Mouse (Mus musculus) intestine, embryonic 14.5 days (tissue): ENCODE results near the gene Podn. TPM values are rescaled to one million over a fixed set of nuclear protein-coding genes. Genes with fewer than 3 reads are reported as not detected.

Experiments
- ATAC-seq: fragments of 200-750 bp; cut with Nextera tagmentation; replicated peaks from 2 replicates; pipeline ENCODE4 v1.8.0; 2017; ENCODE audit warnings: low read depth, moderate number of reproducible peaks, moderate TSS enrichment, moderate library complexity; ENCODE audit not compliant: low FRiP score, low TSS enrichment
- DNase-seq: peaks from one replicate; pipeline ENCODE4 v3.0.0-alpha.2; 2018; ENCODE audit warnings: low spot score
- H3K27ac ChIP-seq: fragments of 300-500 bp; sonication (generic); 2 replicates; pipeline ENCODE4 v1.5.1; 2014; ENCODE audit warnings: low read depth, mild to moderate bottlenecking, control low read depth
- H3K27me3 ChIP-seq: fragments of 300-500 bp; sonication (generic); replicated peaks from 2 replicates; pipeline ENCODE4 v1.6.1; 2014; ENCODE audit warnings: low read length, control low read depth; ENCODE audit not compliant: control insufficient read depth, insufficient read depth
- H3K36me3 ChIP-seq: fragments of 300-500 bp; sonication (generic); 2 replicates; pipeline ENCODE4 v1.6.1; 2014; ENCODE audit warnings: low read length, control low read depth; ENCODE audit not compliant: control insufficient read depth, insufficient read depth
- H3K4me1 ChIP-seq: fragments of 300-500 bp; sonication (generic); replicated peaks from 2 replicates; pipeline ENCODE4 v1.6.1; 2014; ENCODE audit warnings: low read length, control low read depth, mixed read lengths; ENCODE audit not compliant: control insufficient read depth, insufficient read depth
- H3K4me2 ChIP-seq: fragments of 300-500 bp; sonication (generic); 2 replicates; pipeline ENCODE4 v1.6.1; 2014; ENCODE audit warnings: low read length
- H3K4me3 ChIP-seq: fragments of 300-500 bp; sonication (generic); 2 replicates; pipeline ENCODE4 v1.5.1; 2014; ENCODE audit warnings: low read depth, low read length, control low read depth, mixed read lengths
- H3K9ac ChIP-seq: fragments of 300-500 bp; sonication (generic); 2 replicates; pipeline ENCODE4 v1.6.1; 2014; ENCODE audit warnings: mild to moderate bottlenecking, low read length
- H3K9me3 ChIP-seq: fragments of 300-500 bp; sonication (generic); 2 replicates; pipeline ENCODE4 v1.6.1; 2016; ENCODE audit warnings: low read length, control low read depth; ENCODE audit not compliant: control insufficient read depth
- WGBS: fragments of 180-500 bp; shearing (Covaris S2); extraction: QIAGEN DNeasy Blood & Tissue Kit; methylation state at CpG from one replicate; pipeline ENCODE4 v1.1.7; 2014; 5-methylcytosine and 5-hydroxymethylcytosine counted together
- polyA plus RNA-seq: library from polyadenylated mRNA; unstranded; fragments of >200 nt; fragmentation: Nextera tagmentation; extraction: Ambion mirVana; gene quantifications from 2 replicates; pipeline ENCODE4 v1.2.1, GENCODE M21; 2014

The Podn gene
- polyA plus RNA-seq, 1 experiment from 2014 or later, result 2.4 TPM

DNA sequence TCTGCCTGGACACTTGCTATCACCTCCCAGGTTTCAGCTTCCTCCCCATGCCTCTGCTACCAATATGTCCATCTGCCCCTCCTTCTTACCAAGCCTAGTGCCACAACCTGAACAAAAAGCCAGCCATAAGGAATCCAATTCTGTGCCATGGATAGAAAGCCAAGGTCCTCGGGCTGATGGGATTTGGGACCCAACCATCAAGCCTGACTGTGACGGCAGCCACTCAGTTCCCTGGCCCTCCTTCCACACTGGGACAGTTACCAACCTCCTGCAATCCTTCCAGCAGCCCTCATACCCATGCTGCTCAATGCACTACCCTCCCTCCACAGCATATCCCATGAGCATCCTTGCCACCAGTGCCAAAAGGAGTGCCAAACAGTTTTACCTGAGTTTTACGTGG lies 79.9 kb downstream of the Podn start:
- Histone ChIP-seq H3K27me3 (no peaks in the 10 kb centered on the region), H3K4me3 (no peak overlapping the region), H3K9me3 (no peaks in the 10 kb centered on the region), H3K4me1 (0 out of 2 replicates have a peak, but pooled peaks cover 6% of the 10 kb centered on the region), H3K27ac (no peak overlapping the region), H3K36me3 (no peaks in the 10 kb centered on the region), H3K9ac (no peak overlapping the region), H3K4me2 (no peak overlapping the region)
- ATAC-seq, result no peak
- DNase-seq, result no peak
- 75% methylated on average over 3 of the region's 3 CpGs for WGBS

DNA sequence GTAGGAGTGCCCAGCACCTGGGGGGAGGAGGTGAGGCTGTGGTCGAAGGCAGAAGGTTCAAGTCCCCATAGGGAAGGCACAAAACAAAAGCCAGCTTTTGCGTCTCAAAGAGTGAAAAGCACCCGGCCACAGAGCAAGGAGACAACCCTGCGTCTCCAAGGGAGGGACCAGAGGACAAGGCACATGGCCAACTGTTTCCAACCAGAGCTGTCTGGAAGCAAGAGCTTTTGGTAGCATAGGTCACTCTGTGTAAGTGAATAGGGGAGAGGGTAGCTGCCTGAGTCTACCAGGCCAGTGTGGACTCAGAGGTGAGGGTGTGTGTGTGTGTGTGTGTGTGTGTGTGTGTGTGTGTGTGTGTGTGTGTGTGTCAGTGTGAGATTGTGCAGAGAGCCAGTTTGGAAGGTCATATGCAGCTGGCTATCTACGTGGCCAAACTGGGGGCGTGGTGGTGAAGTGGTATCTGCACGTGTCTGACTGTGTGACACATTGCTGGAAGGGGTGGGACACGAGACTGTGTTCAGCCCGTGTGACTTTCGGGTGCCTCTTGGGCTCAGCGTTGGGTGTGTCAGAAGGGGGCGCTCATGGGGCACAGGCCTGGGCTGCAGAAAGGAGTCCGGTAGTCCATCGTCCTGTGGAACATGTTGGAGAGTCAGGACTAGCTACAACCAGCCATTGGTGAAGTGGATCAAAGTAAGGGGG lies 81.0 kb downstream of the Podn start:
- 69% methylated on average over 14 of the region's 14 CpGs for WGBS
- H3K4me1 ChIP-seq, result 0 out of 2 replicates have a peak, but pooled peaks cover 6% of the 10 kb centered on the region
- no peak overlapping the region for H3K27ac ChIP-seq
- H3K9me3 ChIP-seq, result no peaks in the 10 kb centered on the region
- DNase-seq, result no peak
- H3K4me3 ChIP-seq, result no peak overlapping the region
- no peak overlapping the region for H3K9ac ChIP-seq
- no peaks in the 10 kb centered on the region for H3K27me3 ChIP-seq
- H3K36me3 ChIP-seq, result no peaks in the 10 kb centered on the region
- ATAC-seq, result no peak
- H3K4me2 ChIP-seq, result no peak overlapping the region

DNA sequence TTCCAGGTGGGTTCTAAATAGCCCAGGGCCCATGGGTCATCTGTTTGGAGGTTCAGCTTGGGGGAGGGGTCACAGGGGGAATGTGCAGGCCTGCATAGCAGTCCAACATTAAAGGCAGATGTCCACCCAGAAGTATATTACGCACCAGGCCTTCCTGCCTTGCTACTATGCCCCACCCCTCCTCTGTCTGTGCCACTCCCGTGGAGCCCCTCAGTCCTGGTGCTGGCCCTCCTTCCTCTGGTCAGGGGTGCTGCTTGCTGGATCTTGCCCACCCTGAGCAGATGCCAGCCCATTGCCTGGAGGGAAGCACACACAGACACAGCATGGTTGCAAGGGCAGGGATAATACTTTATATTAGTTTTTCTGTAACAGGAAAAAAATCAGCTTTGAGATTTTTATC lies 81.8 kb downstream of the Podn start:
- no peaks in the 10 kb centered on the region for H3K9me3 ChIP-seq
- no peak for ATAC-seq
- H3K4me3 ChIP-seq, result no peak overlapping the region
- WGBS, result 62% methylated on average over 2 of the region's 2 CpGs
- no peaks in the 10 kb centered on the region for H3K27me3 ChIP-seq
- H3K4me1 ChIP-seq, result 0 out of 2 replicates have a peak, but pooled peaks cover 6% of the 10 kb centered on the region
- no peaks in the 10 kb centered on the region for H3K36me3 ChIP-seq
- no peak overlapping the region for H3K4me2 ChIP-seq
- DNase-seq, result no peak
- no peak overlapping the region for H3K9ac ChIP-seq
- no peak overlapping the region for H3K27ac ChIP-seq

DNA sequence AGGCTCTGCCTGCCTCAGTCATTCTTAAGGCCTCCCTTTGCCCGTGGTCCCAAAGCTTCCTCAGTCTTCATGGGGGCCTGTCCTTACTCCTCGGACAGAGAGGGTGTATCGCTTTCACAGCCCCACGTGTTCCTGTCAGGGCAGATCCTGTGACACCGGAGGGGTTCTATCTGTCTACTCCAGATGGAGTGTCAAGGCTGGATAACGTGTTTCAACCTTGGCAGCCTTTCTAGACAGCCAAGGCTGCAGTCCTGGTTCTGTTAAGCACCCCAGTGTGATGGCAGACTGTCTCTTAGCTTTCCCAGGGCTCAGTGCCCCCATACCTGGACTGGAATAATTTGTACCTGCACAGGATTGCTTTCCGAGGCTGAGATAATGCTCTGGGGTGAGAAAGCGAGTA lies 87.7 kb downstream of the Podn start:
- H3K4me2 ChIP-seq, result no peak overlapping the region
- no peak overlapping the region for H3K4me3 ChIP-seq
- DNase-seq, result no peak
- H3K9me3 ChIP-seq, result no peaks in the 10 kb centered on the region
- no peak for ATAC-seq
- WGBS, result 81% methylated on average over 8 of the region's 8 CpGs
- H3K27ac ChIP-seq, result no peak overlapping the region
- H3K27me3 ChIP-seq, result no peaks in the 10 kb centered on the region
- no peak overlapping the region for H3K9ac ChIP-seq
- H3K4me1 ChIP-seq, result no peaks in the 10 kb centered on the region; the same call in 1 of the 2 replicates
- no peaks in the 10 kb centered on the region for H3K36me3 ChIP-seq

DNA sequence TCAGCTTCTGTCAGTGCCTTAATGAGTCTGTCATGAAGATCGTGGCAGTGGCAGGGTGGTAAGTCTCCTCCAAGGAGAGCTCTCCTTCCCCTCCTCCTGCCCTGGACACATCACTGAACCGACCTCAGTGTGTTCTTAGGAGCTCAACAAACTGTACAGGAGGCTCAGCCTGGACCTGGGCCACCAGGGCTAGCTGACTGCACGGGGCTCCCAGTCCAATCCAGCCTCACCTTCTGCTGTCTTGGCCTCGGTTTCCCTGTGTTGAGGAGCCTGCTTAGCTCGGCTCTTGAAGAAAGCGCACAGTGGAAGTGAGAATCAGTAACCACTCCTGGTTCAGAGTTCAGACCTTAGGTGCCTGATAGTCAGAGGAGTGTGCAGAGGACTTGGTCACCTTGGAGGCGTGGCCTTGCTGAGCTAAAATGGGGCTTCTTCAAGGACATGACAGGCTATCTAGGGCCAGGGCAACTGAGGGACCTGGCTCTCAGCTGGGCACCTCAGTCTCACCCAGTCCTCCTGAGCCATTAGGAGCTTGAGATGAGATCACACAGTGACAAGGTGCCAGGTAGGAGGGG lies 88.6 kb downstream of the Podn start:
- H3K9ac ChIP-seq, result no peak overlapping the region
- DNase-seq, result no peak
- no peak overlapping the region for H3K4me3 ChIP-seq
- H3K4me2 ChIP-seq, result no peak overlapping the region
- no peak for ATAC-seq
- WGBS, result 78% methylated on average over 7 of the region's 7 CpGs
- H3K27ac ChIP-seq, result no peak overlapping the region
- H3K9me3 ChIP-seq, result no peaks in the 10 kb centered on the region
- no peaks in the 10 kb centered on the region for H3K27me3 ChIP-seq
- H3K36me3 ChIP-seq, result no peaks in the 10 kb centered on the region
- H3K4me1 ChIP-seq, result no peaks in the 10 kb centered on the region; the same call in 1 of the 2 replicates

DNA sequence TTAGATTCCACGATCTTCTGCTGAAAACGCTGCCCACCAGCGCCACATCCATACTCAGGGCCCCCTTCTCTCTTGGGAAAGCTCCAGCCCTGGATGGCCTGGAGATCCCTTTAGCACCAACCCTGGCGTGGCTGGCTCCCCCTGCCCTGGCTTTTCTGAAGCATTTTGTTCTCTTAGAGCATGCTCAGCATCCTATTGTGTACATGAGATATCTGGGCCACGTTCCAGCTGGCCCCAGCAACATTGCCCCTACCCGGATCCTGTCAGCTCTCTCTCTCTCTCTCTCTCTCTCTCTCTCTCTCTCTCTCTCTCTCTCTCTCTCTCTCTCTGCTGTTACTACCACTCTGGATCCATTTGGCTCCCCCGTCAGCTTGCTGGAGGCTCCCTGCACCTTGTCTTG lies 90.9 kb downstream of the Podn start:
- no peak overlapping the region for H3K27ac ChIP-seq
- no peaks in the 10 kb centered on the region for H3K36me3 ChIP-seq
- H3K27me3 ChIP-seq, result no peaks in the 10 kb centered on the region
- ATAC-seq (no peak), DNase-seq (no peak)
- WGBS, result 60% methylated on average over 7 of the region's 7 CpGs
- H3K4me1 ChIP-seq, result no peaks in the 10 kb centered on the region; the same call in 1 of the 2 replicates
- no peak overlapping the region for H3K4me3 ChIP-seq
- H3K4me2 ChIP-seq, result no peak overlapping the region
- H3K9ac ChIP-seq, result no peak overlapping the region
- no peaks in the 10 kb centered on the region for H3K9me3 ChIP-seq

DNA sequence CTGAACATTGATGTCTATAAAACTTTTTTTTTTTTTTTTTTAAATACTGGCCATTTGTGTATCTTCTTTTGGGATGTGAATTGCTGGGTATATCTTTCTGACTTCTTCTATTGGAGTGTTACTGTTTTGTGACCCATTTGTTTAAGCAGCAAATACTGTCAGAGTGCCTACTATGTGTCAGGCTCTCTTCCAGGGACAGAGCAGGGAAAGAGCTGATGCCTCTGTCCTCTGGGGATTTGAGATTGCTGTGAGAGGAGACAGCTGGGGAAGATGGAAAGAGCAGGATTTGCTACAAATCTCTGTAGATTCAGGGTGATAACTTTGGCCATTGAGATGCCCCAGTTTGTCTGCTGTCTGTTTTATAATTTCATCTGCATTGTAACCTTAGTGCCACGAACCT lies 96.9 kb downstream of the Podn start:
- 78% methylated on average over 1 of the region's 1 CpGs for WGBS
- no peaks in the 10 kb centered on the region for H3K36me3 ChIP-seq
- no peak overlapping the region for H3K4me2 ChIP-seq
- H3K27ac ChIP-seq, result no peak overlapping the region
- no peak for ATAC-seq
- H3K4me3 ChIP-seq, result no peak overlapping the region
- no peaks in the 10 kb centered on the region; the same call in 1 of the 2 replicates for H3K4me1 ChIP-seq
- no peak for DNase-seq
- H3K27me3 ChIP-seq, result no peaks in the 10 kb centered on the region
- no peaks in the 10 kb centered on the region for H3K9me3 ChIP-seq
- no peak overlapping the region for H3K9ac ChIP-seq

DNA sequence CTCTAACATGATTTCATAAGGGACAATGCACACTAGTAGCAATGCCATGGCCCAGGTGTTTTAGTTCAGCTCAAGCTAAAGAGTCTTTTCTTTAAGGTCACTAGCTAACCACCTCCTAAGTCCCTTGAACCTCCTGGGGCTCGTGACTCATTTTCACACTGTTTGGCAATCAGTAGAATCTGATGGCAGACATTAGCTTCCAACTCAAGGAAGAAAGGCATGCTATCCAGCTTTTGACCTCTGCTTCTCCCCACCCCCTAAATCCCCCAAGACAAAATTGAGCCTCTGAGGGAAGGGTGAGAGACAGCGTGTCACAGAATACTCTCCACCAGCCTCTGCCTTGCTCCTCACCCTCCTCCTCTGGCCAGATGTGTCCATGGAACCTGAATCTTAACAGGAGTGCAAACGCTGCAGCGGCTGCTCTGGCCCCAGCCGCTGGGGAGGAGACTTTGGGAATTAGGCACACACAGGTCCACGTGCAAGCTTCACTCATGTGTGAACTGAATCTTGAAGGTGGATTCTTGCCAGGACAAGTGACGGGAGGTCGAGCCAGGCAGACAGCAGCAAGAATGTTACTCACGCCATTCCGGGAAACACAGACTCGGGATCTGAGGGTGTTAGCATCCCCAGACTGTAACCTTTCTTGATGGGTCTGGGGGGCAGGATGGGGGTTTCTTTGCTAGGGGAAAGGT lies 97.5 kb downstream of the Podn start:
- DNase-seq (no peak), ATAC-seq (no peak)
- no peak overlapping the region for H3K4me2 ChIP-seq
- H3K4me3 ChIP-seq, result no peak overlapping the region
- WGBS, result 38% methylated on average over 11 of the region's 11 CpGs
- H3K9me3 ChIP-seq, result no peaks in the 10 kb centered on the region
- H3K27ac ChIP-seq, result no peak overlapping the region
- H3K27me3 ChIP-seq, result no peaks in the 10 kb centered on the region
- no peaks in the 10 kb centered on the region for H3K36me3 ChIP-seq
- H3K9ac ChIP-seq, result no peak overlapping the region
- no peaks in the 10 kb centered on the region; the same call in 1 of the 2 replicates for H3K4me1 ChIP-seq
